Mouse (Mus musculus) ovary, postnatal 36 days (tissue): ENCODE results near the gene Lix1l.

Experiments used
- DNase-seq: peaks from one replicate; pipeline ENCODE4 v3.0.0; 2022; ENCODE audit warnings: low spot score, mixed read lengths

Lix1l gene

DNA sequence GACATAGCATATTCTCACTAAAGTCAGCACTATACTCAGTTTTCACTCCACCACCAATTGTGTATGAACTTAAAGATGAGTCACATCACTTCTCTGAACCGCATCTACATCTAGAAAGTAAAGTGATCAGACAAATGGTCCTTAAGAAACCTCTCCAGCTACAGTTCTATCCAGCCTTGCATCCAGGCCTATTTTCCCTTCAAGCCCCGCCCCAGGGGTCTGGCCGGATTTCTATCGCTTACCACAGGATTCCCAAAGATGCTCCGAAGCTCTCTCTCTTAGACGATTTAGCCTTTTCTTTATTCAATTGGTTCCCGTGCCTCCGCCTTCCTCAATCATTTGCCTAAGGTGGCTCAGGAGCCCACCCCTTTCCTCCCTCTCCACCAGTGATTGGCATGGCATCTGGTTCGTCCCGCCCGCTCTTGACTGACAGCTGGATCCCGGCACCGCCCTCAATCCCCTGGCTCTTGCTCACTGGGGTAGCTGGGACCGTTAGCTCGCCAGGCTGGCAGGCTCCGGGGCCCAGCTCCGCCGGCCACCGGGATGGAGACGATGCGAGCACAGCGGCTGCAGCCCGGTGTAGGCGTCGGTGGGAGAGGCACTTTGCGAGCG is at the start of gene Lix1l:
Gene Lix1l, plus strand, starts transcription at position 511 of the 612 bp plus-strand sequence.
- peak; percentile 92 for DNase-seq

DNA sequence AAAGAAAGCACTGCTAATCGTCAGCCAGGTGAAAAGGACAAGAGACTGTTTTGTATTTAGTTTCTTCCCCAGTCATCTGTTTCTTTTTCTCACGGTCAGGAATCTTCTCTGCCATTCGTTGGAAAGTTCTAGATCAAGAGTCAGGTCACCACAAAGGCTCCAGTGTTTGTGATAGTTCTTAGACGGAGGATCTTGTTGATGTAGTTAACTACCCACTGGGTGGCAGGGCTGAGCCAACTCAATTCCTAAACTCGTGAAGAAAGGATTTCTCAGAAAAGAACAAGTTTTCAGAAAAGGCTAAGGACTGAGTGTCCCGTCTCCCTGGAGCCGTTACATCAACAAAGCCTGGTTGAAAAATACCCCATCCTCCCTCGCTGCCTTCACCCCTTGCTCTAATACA is 49.7 kb upstream of the Lix1l start:
- peak; percentile 59 for DNase-seq

DNA sequence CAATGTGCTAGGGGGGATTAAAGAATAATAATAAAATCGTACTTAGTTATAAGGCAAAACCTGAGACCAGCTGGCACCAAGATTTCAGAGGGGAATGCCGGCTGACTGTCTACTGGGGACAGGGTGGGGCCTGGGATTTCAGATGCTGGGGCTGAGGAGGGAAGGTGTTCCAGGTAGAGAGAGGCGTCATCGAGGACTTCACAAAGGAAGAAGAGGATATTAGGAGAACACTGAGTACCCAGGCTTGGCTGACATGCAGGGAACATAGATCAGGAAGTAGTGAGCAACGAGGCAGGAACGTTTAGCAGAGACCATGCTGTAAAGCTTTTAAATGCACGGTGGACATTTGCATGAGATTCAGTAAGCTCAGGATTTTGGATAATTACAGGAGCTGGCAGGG is 49.1 kb upstream of the Lix1l start:
- DNase-seq, result no peak

DNA sequence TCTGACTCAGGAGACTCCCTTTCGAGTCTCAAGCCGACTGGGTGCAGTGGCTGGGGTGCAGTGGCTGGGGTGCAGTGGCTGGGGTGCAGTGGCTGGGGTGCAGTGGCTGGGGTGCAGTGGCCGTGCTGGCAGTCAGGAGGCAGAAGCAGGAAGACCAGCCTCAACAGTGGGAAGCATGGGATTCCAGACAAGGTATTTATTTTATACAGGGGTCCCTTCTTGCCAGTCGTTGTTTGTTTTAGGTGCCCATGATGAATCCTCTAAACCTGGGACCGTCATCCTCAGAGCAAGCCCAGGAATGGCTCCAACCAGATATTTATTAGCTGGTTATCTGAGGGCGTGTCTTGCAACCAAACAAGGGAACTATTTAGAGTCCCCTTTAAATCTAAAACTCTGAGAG is 47.3 kb upstream of the Lix1l start:
- no peak for DNase-seq

DNA sequence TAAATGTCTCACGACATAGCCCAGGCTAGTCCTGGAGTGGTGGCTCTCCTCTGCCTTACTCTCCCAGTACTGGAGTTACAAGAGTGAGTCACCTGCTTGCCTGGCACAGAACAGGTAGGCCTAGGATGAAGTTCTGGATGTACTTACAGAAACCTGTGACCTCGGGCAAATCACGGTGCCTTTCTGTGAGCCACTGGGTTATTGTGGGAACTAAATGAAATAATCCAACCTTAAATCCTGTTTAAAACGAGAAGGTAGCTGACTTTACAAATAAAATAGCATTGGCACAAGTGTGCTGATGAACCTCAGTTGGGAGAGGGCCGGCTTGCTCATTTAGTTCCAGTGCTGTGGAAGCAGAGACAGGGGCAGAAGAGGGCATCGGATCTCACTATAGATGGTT is 46.7 kb upstream of the Lix1l start:
- DNase-seq, result no peak

DNA sequence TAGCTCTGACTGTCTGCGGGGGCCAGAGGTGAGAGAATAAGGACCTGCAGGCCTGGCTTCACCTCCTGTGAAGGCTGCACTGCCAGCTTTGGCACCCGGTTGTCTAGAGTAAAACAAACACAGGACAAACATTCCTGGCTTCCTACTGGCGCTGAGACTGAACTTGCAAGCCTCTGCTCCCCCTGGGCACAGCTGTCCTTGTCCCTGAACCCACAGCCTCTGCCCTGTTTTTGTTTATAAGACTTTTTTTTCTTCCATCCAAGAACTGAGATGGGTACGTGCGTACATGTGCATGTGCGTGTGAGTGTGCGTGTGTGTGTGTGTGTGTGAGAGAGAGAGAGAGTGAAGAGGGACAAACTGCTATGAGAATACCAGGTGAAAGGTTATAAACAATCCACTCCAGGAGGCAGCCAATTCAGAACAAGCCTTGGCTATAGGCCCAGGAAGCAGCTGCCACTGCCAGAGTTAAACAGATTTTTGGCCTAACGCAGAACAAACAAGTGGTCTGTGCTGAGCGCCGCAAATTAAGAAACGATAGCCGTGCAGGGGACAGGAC is 45.8 kb upstream of the Lix1l start:
- DNase-seq, result peak; percentile 76

DNA sequence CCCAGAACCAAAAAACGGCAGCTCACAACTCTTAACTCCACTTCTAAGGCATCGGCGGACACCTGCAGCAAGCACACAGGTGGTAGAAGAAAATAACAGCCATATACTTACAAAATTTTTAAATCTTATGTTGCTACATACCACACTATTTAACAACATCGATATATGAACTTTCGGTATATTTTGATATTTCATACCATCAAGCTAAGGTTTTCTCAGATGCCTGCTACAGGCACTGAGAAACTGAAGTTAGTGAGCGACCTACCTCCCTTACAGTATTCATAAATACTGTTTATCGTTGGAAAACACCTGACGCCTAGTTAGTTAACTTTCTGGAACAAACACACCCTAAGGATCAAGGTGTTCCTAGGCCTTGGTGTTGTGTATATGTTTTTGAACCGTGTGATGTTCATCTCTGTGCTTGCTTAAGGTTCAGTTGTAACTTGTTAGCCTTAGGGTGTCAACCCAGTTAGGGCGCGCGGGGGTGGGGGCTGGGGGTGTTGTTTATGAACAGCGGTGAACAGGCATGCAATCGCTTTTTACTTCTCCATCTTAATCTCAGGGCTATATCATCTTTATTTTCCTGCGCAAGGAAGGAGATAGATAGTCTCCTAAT is 44.8 kb upstream of the Lix1l start:
- no peak for DNase-seq

DNA sequence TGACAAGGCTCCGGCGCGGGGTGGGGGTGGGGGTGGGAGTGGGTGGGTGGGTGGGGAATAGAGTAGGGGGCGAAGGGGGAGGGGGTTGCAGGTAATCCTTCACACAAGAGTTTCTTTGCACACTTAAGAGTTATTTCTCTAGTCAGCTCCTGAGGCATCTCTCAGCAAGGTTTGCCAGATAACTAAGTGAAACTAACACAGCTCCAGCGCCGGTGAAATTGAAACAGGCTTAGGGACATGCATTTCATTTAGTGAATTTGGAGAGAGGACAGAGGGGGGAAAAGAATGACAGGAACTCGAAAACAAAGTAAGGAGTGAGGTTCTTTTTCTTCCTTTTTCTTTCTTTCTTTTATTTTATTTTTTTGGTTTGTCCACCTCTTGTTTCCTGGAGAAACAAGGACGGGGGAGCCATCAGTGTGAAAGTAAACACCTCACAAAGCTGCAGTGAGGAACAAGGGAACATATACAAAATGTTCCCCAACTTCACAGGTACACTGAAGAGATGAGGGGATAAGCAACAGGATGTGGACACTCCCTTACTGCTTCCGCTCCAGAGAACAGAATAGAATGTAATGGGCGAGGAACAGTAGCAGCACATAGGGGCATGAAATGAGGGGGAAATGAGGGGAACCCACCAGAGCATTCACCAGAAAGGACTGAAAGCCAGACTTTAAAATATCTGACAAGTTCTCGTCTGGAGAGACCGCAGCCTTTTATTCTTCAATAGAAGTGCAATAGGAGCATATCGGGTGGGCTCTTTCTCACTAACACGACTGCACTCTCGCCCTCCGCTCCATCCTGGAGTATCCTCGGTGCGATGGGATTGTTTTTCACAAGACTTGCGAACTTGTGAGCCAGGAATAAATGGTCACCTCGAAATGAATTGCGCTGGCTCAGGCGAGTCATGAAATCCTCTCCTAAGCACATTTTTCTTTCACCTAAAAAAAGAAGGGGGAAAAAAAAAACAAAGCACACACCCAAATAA is 44.0 kb upstream of the Lix1l start:
- DNase-seq, result no peak

DNA sequence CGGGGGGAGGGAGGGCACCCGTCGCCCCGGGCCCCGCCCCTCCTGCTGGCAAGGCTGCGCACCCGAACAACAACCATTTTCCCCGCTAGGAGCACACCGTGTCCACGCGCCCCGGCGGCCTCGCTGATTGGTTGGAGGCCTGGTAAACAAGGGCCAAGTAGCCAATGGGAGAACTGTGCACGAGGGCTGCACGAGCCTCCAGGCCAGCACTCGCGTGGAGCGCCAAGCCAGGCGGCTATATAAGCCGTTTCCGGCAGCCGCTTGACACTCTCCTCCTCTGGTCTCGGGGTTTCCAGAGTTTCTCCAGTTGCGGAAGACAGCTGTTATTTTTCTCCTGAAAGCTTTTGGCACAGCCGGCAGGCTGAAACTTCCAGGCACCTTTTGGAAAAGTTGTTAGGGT is 43.3 kb upstream of the Lix1l start, which contains the start of gene Txnip:
Gene Txnip, plus strand, starts transcription at position 264 of the 400 bp plus-strand sequence.
- DNase-seq, result peak; percentile 100

DNA sequence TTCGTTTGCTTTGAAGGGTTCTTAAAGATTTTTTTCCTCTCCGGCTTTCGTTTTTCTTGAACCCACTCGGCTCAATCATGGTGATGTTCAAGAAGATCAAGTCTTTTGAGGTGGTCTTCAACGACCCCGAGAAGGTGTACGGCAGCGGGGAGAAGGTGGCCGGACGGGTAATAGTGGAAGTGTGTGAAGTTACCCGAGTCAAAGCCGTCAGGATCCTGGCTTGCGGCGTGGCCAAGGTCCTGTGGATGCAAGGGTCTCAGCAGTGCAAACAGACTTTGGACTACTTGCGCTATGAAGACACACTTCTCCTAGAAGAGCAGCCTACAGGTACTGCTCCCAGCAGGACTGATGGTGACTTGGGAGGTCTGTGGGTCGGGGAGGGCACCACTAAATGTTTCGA is 42.8 kb upstream of the Lix1l start:
- DNase-seq, result no peak

DNA sequence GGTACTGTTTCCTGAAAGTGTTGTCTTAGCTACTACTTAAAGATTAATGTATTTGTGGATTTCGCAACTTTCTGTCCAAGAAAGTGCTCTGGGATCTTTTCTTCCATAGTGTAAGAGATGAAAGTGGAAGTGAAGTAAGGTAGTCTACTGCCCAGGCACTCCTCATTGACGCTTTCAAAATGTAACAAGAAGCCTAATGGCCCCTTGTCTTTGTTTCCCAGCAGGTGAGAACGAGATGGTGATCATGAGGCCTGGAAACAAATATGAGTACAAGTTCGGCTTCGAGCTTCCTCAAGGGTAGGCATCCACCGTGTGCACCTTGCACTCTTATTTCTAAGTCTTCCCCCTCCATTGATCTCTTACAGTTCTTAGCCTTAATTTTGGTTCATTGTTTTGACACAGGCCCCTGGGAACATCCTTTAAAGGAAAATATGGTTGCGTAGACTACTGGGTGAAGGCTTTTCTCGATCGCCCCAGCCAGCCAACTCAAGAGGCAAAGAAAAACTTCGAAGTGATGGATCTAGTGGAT is 42.2 kb upstream of the Lix1l start:
- no peak for DNase-seq

DNA sequence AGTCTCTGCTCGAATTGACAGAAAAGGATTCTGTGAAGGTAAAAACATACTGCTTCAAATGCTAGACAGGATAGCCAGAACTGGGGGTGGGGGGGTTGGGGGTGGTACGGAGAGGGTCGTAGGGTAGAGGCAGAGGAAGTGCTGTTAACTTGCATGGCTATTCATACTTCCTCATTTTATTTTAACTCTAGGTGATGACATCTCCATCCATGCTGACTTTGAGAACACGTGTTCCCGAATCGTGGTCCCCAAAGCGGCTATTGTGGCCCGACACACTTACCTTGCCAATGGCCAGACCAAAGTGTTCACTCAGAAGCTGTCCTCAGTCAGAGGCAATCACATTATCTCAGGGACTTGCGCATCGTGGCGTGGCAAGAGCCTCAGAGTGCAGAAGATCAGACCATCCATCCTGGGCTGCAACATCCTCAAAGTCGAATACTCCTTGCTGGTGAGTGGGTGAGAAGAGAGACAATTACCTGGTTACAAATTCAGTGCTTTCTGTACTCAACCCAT is 41.5 kb upstream of the Lix1l start:
- no peak for DNase-seq

DNA sequence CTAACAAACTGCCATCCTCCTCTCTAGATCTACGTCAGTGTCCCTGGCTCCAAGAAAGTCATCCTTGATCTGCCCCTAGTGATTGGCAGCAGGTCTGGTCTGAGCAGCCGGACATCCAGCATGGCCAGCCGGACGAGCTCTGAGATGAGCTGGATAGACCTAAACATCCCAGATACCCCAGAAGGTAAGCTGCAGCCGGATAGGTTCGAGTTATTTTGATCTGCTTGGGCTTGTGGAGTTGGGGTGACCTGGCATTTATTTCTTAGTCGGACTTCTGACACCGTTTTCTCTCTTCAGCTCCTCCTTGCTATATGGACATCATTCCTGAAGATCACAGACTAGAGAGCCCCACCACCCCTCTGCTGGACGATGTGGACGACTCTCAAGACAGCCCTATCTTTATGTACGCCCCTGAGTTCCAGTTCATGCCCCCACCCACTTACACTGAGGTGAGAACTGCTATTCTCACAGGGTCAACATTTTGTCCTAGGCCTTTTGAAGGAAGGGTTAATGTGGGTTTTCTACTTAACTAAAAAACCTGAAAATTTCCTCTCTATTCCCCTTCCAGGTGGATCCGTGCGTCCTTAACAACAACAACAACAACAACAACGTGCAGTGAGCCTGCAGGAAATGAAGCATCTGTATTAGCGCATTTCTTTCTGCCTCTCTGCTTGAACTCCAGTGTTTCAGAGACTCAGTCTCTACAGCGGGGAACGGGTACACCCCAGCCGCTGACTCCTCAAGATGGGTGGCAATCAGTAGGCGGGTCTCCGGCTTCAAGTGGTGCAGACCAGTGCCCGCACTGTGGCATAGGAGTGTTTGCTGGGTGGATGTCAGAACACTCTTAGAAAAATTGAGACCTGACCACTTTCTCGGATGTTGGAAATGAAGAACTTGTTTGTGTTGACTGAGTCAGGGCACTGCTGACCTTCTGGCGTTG is 40.8 kb upstream of the Lix1l start:
- DNase-seq, result no peak

DNA sequence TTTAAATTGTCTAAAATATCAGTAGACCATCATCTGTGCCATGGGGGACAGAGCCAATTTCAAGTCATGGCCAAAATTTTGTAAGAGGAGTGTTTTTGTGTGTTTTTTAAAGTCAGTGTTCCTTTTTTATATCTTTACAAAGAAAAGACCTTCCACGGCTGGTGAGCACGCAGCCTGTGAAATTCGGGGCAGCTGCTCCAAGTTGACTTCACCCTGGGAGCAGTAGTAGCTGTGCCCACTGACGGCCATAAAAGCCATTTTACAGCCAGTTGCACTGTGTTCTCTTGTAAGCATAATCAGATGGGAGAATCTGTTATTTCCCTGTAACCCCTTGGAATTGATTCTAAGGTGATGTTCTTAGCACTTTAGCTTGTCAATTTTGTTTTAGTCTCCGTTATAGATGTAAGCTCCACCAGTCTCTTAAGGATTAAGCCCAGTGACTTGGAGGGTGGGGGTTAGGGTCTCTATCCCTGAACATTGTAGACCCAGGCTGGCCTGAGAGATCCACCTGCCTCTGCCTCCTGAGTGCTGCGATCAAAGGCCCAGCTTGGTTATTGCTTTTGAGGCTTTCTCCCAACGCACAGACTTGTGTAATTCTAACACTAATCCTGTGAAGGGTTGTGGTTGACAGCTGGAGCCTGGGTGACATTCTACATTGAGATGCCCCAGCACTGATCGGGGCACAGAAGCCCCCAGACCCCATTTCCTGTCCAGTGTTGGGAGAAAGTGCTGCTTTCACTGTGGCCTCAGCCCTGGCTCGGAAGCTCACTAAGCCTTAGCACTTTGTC is 39.9 kb upstream of the Lix1l start:
- DNase-seq, result no peak

DNA sequence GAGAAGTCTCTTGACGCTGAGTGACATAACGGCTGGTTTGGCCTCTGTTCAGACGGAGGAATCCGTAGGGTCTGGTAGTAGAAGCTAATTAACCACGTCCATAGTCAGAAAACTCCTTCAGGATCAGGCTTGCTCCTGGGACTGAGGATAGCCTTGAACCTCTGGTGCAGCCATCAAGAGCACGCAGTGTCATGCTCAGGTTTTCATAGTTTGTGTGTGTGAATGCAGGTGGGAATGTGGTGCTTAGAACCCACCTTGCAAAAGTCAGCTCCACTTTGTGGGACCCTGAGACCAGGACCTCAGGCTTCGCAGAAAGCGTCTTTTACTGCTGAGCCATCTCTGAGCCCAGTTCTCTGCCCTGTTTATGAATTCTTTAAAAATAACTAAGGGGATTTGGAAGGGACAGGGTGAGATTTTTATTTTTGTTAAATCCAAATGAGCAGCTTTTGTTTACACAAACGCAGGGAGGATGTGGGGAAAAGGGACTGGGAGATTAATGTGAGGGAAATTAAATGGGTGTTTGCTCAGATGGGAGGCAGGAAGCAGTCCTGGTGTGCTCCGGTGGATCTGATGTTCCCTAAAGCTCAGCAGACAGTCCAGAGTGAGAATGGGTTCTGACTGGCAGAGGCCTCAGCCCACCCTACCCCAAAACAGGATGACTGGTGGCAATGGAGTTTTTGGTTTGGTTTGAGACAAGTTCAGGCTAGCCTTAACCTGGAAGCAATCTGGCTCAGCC is 38.8 kb upstream of the Lix1l start:
- no peak for DNase-seq

DNA sequence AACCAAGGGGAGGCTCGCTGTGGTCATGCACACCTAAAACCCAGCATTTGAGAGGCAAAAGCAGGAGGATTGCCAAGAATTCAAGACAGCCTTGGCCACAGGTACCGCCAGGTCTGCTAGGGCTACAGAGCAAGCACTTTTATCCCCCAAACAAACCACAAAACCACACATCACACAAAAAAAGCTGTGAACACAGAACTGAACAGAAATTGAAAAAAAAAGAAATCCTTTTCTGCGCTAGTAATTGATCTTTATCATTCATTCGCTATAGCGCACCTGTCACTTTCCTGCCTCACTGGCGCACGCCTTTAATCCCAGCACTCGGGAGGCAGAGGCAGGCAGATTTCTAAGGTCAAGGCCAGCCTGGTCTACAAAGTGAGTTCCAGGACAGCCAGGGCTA is 37.7 kb upstream of the Lix1l start:
- DNase-seq, result no peak

DNA sequence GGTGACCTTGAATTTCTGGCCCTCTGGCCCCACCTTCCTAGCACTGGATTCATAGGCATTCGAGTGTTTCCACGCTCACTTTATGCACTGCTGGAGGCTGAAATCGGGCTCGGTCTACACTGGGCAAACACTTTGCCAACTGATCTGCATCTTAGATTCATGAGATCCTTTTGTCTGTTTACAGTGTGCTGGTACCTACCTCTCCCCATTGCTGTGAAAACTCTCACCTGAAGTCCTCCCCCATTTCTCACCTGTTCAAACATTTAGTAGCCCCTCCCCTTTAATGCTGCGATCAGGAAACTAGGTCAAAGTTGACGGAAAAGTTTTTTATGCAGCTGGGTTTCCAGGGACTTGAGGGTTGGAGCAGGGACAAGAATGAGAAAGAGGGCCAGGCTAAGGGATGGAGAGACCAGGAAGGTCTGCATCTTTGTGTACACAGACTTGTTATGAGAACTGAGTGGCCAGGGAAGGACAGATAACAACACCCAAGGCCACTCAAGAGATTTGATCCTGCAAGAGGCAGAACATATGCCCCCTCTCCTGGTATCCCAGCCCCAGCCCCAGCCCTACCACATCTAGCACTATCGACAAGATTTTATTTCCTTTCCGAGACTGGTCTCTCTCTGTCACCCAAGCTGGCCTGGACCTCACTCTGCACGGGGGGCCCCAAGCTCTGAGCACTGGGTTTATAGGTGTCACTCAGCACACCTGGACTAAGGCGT is 36.9 kb upstream of the Lix1l start:
- no peak for DNase-seq

DNA sequence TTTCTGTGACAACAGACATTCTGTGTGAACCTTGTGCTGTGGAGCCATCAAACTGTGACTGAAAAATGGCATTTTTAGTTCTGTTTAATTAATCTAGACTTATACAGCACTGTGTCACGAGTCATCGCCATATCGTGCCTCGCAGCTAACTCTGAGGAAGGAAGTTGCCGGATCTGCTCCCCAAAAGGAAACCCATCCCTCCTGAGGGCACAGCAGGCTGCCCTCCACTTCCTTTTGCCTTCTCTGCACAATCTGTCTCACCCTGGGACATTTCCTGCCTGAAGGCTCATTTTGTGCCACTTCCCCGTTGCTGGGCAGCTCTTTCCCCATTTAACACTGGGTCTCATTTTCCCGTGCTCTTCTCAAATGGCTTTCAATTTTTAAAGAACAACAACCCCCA is 36.3 kb upstream of the Lix1l start:
- DNase-seq, result no peak

DNA sequence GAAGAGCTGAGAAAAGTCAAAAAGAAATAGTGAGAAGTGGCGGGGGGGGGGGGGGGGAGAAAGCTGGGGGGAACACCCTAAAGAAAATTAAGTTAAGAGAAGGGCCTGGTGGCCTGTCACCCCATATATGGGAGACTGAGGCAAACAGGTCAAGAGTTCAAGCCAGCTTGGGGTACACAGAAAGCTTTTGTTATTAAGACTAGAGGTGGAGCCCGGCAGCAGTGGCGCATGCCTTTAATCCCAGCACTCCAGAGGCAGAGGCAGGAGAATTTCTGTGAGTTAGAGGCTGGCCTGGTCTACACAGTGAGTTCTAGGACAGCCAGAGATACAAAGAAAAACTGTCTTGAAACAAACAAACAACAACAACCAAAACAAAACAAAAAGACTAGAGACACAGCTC is 35.8 kb upstream of the Lix1l start:
- no peak for DNase-seq
